Mouse (Mus musculus) embryo, embryonic 11 days (tissue): ENCODE data around the gene Ptms.
"Not testable (repeated sequence)": the region's sequence is repeated elsewhere in the genome, so short reads cannot be mapped to it uniquely, and the experiment has no call there.

Source experiments
- DNase-seq: peaks from one replicate; pipeline ENCODE4 v3.0.0-alpha.2; 2015

The Ptms gene

GRCm38 (mm10) chr6:124903580-124904151, 16.2 kb downstream of the Ptms start:
- peak; percentile 94 for DNase-seq

- no peak for DNase-seq
These were observed 18.1 kb downstream of the Ptms start for GRCm38 (mm10) chr6:124901851-124902250.

GRCm38 (mm10) chr6:124900801-124901480, 19.0 kb downstream of the Ptms start:
- no peak for DNase-seq

- DNase-seq: no peak
These were observed 19.7 kb downstream of the Ptms start for GRCm38 (mm10) chr6:124900056-124900800.

- DNase-seq: no peak
These were observed 21.5 kb downstream of the Ptms start for GRCm38 (mm10) chr6:124898359-124898758.

GRCm38 (mm10) chr6:124894113-124894512, 25.8 kb downstream of the Ptms start:
- not testable (repeated sequence) for DNase-seq

- DNase-seq: no peak
These were observed 28.9 kb downstream of the Ptms start for GRCm38 (mm10) chr6:124890997-124891396.

GRCm38 (mm10) chr6:124888555-124889125, 31.3 kb downstream of the Ptms start:
- no peak for DNase-seq

GRCm38 (mm10) chr6:124887986-124888385, 31.9 kb downstream of the Ptms start, which contains the start of gene Cd4:
Gene Cd4 (minus strand): TSS chr6:124888221.
- DNase-seq: no peak

- no peak for DNase-seq
These were observed 33.9 kb downstream of the Ptms start for GRCm38 (mm10) chr6:124885956-124886381.

GRCm38 (mm10) chr6:124884714-124885500, 35.0 kb downstream of the Ptms start:
- no peak for DNase-seq

GRCm38 (mm10) chr6:124883351-124883750, 36.6 kb downstream of the Ptms start:
- no peak for DNase-seq

- no peak for DNase-seq
These were observed 38.1 kb downstream of the Ptms start for GRCm38 (mm10) chr6:124881821-124882220.

GRCm38 (mm10) chr6:124879390-124879789, 40.5 kb downstream of the Ptms start:
- no peak for DNase-seq

- DNase-seq: no peak
These were observed 45.6 kb downstream of the Ptms start for GRCm38 (mm10) chr6:124874348-124874747.

- DNase-seq: no peak
These were observed 53.3 kb downstream of the Ptms start for GRCm38 (mm10) chr6:124866560-124866959.

GRCm38 (mm10) chr6:124865766-124866362, 54.0 kb downstream of the Ptms start:
- DNase-seq: no peak
